Mouse (Mus musculus) embryonic fibroblast, embryonic 13.5 days (primary cell): ENCODE data around the gene Cdh23. TPM values are rescaled to one million over a fixed set of nuclear protein-coding genes. Genes with fewer than 3 reads are reported as not detected.

Experiments
- H3K27ac ChIP-seq: 2 replicates; pipeline ENCODE4 v1.5.1; 2012; ENCODE audit warnings: low read length, control low read depth, inconsistent platforms; ENCODE audit not compliant: insufficient read depth
- H3K4me1 ChIP-seq: 2 replicates; pipeline ENCODE4 v1.6.1; 2011; ENCODE audit warnings: low read length; ENCODE audit not compliant: control insufficient read depth, insufficient read depth
- H3K4me3 ChIP-seq: 2 replicates; pipeline ENCODE4 v1.5.1; 2011; ENCODE audit warnings: mild to moderate bottlenecking, control low read depth, low read length; ENCODE audit not compliant: insufficient read depth
- CTCF ChIP-seq: IDR thresholded peaks from 2 replicates; pipeline ENCODE4 v1.5.1; 2011; ENCODE audit warnings: mild to moderate bottlenecking, control low read depth, low read length, moderate library complexity, borderline replicate concordance; ENCODE audit not compliant: insufficient read depth
- POLR2A ChIP-seq: IDR thresholded peaks from 2 replicates; pipeline ENCODE4 v1.6.1; 2011; ENCODE audit warnings: low read depth, mild to moderate bottlenecking, control low read depth, low read length, moderate library complexity
- polyA plus RNA-seq: library from polyadenylated mRNA; stranded (reverse); fragments of >200 nt; gene quantifications from 2 replicates; pipeline ENCODE4 v1.2.4, GENCODE M21; 2011; ENCODE audit warnings: low read depth; ENCODE audit not compliant: missing spikeins, insufficient read length

The Cdh23 gene
- polyA plus RNA-seq, 1 experiment = 0.86 TPM

- Histone ChIP-seq H3K4me3 (no peak overlapping the region), H3K4me1 (no peaks in the 10 kb centered on the region), H3K27ac (no peak overlapping the region)
- TF ChIP-seq CTCF = no peak
- no peak for TF ChIP-seq POLR2A
Observed at GRCm38 (mm10) chr10:60644079-60644641, 52.1 kb downstream of the Cdh23 start.

- no peak for TF ChIP-seq POLR2A
- no peak for TF ChIP-seq CTCF
- no peak overlapping the region for H3K4me3 ChIP-seq
Observed at GRCm38 (mm10) chr10:60639291-60639690, 57.0 kb downstream of the Cdh23 start.

GRCm38 (mm10) chr10:60635568-60636295 is 60.6 kb downstream of the Cdh23 start:
- H3K4me3 ChIP-seq = no peak overlapping the region
- no peak for TF ChIP-seq POLR2A
- TF ChIP-seq CTCF = no peak

More at GRCm38 (mm10) chr10:60639291-60639690, 57.0 kb downstream of the Cdh23 start:
- no peak overlapping the region for H3K27ac ChIP-seq
- H3K4me1 ChIP-seq = no peaks in the 10 kb centered on the region

DNA sequence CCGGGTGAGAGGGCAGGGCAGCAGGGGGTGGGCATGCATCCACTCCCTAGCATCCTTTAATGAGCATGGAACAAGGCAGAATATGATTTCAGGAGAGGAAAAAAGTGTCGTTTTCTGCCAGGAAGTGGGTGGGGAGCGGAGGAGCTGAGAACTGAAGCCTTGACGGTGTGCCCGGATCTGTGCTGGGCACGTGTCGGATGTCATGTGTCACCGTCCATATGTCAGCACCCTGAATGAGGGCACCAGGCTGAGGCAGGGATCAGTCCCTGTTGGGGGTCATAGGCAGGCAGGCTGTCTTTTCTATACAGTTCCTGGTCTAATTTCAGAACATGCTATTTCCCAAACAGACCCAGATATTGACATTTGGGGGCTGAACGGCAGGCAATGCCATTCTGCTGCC is 61.9 kb downstream of the Cdh23 start:
- no peaks in the 10 kb centered on the region for H3K4me1 ChIP-seq
- no peak for TF ChIP-seq POLR2A
- TF ChIP-seq CTCF = no peak
- no peak overlapping the region for H3K4me3 ChIP-seq
- H3K27ac ChIP-seq = no peak overlapping the region

More at GRCm38 (mm10) chr10:60635568-60636295, 60.6 kb downstream of the Cdh23 start:
- Histone ChIP-seq H3K4me1 (no peaks in the 10 kb centered on the region), H3K27ac (no peak overlapping the region)

- no peaks in the 10 kb centered on the region for H3K4me1 ChIP-seq
- no peak overlapping the region for H3K4me3 ChIP-seq
- no peak for TF ChIP-seq CTCF
- no peak for TF ChIP-seq POLR2A
- H3K27ac ChIP-seq = no peak overlapping the region
Observed at GRCm38 (mm10) chr10:60626086-60626485, 70.2 kb downstream of the Cdh23 start.

DNA sequence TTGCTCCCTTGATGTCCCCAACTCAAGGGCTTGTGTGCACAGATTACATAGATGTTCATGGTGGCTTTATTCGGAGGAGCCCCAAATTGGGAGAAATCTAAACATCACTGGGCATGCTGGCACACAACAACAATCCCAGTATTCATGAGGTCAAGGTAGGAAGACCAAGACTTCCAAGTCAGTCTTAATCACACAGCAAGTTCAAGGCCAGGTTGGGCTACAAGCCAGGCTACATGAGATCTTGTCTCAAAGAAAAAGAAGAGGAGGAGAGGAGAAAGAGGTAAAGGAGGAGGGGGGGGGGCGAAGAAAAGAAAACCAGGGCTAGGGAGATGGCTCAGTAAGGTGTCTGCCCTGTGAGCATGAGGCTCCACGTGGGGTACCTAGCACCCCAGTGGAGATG is 70.8 kb downstream of the Cdh23 start:
- TF ChIP-seq CTCF = no peak
- no peak for TF ChIP-seq POLR2A
- Histone ChIP-seq H3K4me3 (no peak overlapping the region), H3K27ac (no peak overlapping the region), H3K4me1 (no peaks in the 10 kb centered on the region)

DNA sequence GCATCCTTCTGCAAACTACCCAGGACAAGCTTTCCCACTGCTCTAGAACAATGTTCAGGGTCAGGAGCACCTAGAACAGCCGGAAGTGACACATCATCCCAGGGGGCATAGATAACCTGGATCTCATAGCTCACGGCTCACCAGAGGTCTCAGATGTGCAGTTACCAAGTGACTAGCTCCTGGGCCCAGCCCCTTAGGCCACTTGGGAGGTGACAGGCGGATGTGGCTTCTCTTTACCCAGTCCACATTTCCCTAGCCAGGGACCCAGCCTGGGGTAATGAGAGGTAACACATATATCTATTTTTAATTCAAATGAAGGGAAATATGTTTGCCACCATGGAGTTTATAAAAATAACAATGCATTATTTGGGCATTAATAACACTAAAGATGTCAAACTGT is 71.3 kb downstream of the Cdh23 start:
- H3K4me1 ChIP-seq = no peaks in the 10 kb centered on the region
- no peak overlapping the region for H3K27ac ChIP-seq
- no peak overlapping the region for H3K4me3 ChIP-seq
- TF ChIP-seq CTCF (no peak), POLR2A (no peak)

- H3K4me1 ChIP-seq = no peaks in the 10 kb centered on the region
Observed at GRCm38 (mm10) chr10:60624217-60624708, 72.0 kb downstream of the Cdh23 start.

GRCm38 (mm10) chr10:60622836-60623235 is 73.5 kb downstream of the Cdh23 start:
- Histone ChIP-seq H3K4me1 (no peaks in the 10 kb centered on the region), H3K4me3 (no peak overlapping the region), H3K27ac (no peak overlapping the region)
- no peak for TF ChIP-seq CTCF
- no peak for TF ChIP-seq POLR2A

More at GRCm38 (mm10) chr10:60624217-60624708, 72.0 kb downstream of the Cdh23 start:
- Histone ChIP-seq H3K4me3 (no peak overlapping the region), H3K27ac (no peak overlapping the region)
- TF ChIP-seq POLR2A = no peak
- no peak for TF ChIP-seq CTCF

DNA sequence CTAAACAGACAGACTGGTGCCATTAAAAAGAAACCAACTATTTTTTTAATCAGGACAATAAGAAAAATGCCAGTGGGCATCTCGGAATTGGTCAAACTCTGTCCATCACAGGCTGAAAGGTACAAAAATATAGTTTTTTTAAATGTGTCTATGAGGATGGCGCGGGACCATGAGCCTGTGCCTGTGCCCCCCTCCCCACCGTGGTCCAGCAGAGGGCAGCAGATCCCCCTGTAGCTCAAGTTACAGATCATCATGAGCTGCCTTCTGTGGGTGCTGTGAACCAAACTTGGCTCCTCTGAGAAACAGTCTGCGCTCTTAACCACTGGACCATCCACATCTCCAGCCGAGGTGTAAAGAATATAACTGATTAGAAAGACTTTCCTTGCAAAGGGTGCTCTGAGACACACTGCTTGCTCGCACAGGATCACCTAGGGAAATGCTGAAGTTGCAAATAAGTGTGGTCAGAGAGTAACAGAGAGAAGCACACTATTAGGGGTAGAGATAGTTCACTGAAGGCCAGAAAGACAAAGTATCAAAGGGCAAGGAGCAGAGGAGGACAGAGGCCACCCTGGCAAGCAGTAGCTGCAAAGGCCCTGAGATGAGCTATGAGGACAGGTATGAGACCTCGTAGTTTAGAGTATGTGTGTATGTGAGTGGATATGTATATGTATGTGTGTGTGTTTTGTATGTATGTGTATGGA is 74.7 kb downstream of the Cdh23 start:
- TF ChIP-seq POLR2A = no peak
- TF ChIP-seq CTCF = no peak
- no peak overlapping the region for H3K27ac ChIP-seq
- no peak overlapping the region for H3K4me3 ChIP-seq
- H3K4me1 ChIP-seq = no peaks in the 10 kb centered on the region

DNA sequence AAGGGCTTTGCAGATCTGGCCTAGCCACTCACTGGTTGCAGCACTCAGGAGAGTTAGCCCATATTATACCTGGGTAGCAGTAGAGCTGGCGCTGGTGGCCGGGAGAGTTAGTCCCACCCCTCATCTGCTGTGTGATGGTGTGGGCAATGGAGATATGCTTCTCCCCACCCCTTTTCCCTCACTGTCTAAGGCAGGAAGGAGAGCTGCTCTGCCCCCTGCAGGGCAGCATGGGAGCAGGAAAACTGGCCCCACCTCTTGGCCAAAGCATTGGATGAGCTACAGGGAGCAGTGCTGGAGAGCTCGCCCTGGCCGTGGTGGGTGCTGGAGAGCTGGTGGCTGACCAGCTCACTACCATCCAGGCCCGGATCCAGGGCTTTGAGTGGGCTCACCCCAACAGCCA is 80.4 kb downstream of the Cdh23 start:
- no peak overlapping the region for H3K4me3 ChIP-seq
- no peak for TF ChIP-seq POLR2A
- 0 out of 2 replicates have a peak, but pooled peaks have one; percentile 15 for TF ChIP-seq CTCF
- H3K27ac ChIP-seq = no peak overlapping the region
- no peaks in the 10 kb centered on the region for H3K4me1 ChIP-seq
